Mouse (Mus musculus): ENCODE measurements at regions not wholly inside any gene's neighbourhood (a gene's known extent, or its start where the extent isn't known, plus 50 kb on each side); places are given as distances from the start of the nearest gene placed in this dataset.

DNA sequence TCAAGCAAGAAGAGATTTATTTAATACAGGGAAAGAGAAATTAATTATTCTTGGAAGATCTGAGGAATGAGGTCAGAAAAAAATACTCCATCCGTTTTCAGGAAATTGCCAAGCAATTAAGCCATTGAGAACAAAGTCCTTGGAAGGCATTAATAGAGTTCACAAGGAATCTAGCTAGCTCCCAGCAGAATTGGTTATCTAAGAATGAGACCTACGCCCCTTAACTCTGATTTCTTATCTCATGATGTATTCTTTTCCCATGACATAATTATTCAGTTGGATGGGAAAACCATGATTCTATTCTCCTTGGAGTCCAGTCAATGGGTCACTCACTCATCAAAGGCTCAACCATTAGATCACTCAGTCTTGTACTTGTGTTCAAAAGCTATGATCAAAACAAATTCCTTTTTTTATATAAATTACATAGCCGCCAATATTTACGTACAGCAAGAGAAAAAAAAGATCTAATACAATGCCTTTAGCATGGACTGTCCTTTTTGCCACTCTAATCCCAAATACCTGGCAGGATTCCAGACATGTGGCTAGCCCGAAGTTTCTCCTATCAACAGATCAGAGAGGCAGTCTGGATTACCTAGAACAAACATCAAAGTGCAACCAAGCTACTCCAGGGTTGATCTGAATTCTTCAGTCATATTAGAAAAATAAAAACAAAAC, 213.3 kb downstream of the Galc start:
- no peak for TF ChIP-seq CTCF (IDR thresholded peaks at IDR 0.05; ENCODE audit: borderline replicate concordance, insufficient read depth, low read depth, low read length)
- TF ChIP-seq POLR2A (IDR thresholded peaks at IDR 0.05; ENCODE audit: borderline replicate concordance, insufficient read depth, low read length), result no peak

All from cerebellum, adult 2 months (tissue).